Mouse (Mus musculus): ENCODE data around the gene Gm4312.
"Not testable (repeated sequence)": the region's sequence is repeated elsewhere in the genome, so short reads cannot be mapped to it uniquely, and the experiment has no call there.

Gm4312 gene

DNA sequence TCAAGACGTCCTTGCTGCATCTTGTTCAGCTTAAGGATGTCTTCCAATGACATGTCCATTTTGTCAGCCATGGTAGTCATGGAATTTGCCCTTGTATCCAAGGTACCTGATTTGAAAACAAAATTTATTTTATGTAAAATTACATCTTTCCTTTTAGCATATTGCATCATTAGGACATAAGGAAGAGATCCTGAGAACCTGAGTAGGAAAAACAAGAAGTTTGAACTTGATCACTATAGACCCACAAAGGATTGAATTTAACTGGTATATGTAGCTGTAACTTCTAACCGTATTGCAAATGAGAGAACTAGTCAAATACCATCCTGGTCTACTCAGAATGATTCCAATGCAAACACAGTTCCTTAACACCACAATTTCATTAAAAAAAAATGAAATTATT lies at the start of gene Gm4312:
Gm4312 (minus strand) TSS at position 101 of the 400 bp plus-strand sequence.
- not testable (repeated sequence) for DNase-seq (ENCODE audit: low spot score in 2 of 2)

- no peak for DNase-seq (ENCODE audit: low spot score in 2 of 2)
Measured at GRCm38 (mm10) chr10:100427592-100427991, 45.2 kb upstream of the Gm4312 start.

- DNase-seq (ENCODE audit: low spot score in 2 of 2) = no peak
Measured at GRCm38 (mm10) chr10:100415566-100415965, 33.2 kb upstream of the Gm4312 start.

DNA sequence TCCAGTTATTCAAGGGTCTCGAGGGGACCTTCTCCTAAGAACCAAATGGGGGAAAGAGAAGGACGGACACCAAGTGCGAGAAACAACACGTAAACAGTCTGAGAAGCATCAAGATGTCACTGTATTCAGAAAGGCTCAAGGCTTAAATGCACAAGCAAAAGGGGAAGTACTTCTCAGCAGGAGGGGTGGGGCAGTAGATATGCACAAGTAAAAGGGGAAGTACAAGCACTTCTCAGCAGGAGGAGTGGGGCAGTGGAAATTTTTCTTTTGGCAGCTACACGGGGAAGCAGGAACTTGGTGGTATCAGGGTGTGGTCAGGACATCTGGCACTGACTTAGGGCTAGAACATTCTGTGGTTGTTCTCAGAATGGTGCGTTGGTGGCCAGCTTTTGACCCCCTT lies 19.9 kb upstream of the Gm4312 start:
- DNase-seq (ENCODE audit: low spot score in 2 of 2) = not testable (repeated sequence)

DNA sequence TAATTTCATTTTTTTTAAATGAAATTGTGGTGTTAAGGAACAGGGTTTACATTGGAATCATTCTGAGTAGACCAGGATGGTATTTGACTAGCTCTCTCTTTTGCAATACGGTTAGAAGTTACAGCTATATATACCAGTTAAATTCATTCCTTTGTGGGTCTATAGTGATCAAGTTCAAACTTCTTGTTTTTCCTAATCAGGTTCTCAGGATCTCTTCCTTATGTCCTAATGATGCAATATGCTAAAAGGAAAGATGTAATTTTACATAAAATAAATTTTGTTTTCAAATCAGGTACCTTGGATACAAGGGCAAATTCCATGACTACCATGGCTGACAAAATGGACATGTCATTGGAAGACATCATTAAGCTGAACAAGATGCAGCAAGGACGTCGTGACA lies 21.3 kb downstream of the Gm4312 start, which contains the start of gene Gm4307:
Gm4307 (plus strand) TSS at position 301 of the 400 bp plus-strand sequence.
- DNase-seq (ENCODE audit: low spot score in 2 of 2) = not testable (repeated sequence)

GRCm38 (mm10) chr10:100356841-100357240 lies 25.5 kb downstream of the Gm4312 start:
- peak; percentile 4 to 6 for DNase-seq (ENCODE audit: low spot score in 2 of 2)

GRCm38 (mm10) chr10:100350793-100351192 lies 31.6 kb downstream of the Gm4312 start, which contains the start of gene Gm4305:
Gene Gm4305, plus strand, starts transcription at chr10:100351093.
- not testable (repeated sequence) for DNase-seq (ENCODE audit: low spot score in 2 of 2)

GRCm38 (mm10) chr10:100345672-100346071 lies 36.7 kb downstream of the Gm4312 start, which contains the start of gene Gm4303:
Gene Gm4303, plus strand, starts transcription at chr10:100345972.
- DNase-seq (ENCODE audit: low spot score in 2 of 2) = not testable (repeated sequence)

- not testable (repeated sequence) for DNase-seq (ENCODE audit: low spot score in 2 of 2)
Measured at GRCm38 (mm10) chr10:100340536-100340935, 41.8 kb downstream of the Gm4312 start, which contains the start of gene Gm4302. Gene Gm4302, plus strand, starts transcription at chr10:100340836.

DNA sequence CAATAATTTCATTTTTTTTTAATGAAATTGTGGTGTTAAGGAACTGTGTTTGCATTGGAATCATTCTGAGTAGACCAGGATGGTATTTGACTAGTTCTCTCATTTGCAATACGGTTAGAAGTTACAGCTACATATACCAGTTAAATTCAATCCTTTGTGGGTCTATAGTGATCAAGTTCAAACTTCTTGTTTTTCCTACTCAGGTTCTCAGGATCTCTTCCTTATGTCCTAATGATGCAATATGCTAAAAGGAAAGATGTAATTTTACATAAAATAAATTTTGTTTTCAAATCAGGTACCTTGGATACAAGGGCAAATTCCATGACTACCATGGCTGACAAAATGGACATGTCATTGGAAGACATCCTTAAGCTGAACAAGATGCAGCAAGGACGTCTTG lies 47.0 kb downstream of the Gm4312 start, which contains the start of gene Gm4301:
Gm4301 (plus strand) TSS at position 301 of the 400 bp plus-strand sequence.
- not testable (repeated sequence) for DNase-seq (ENCODE audit: low spot score in 2 of 2)
